Mouse (Mus musculus): ENCODE measurements around the gene Sult2b1. TPM values are rescaled to one million over a fixed set of nuclear protein-coding genes. Genes with fewer than 3 reads are reported as not detected.

Gene Sult2b1
- polyA plus RNA-seq, 1 experiment, result 8.8 TPM

DNA sequence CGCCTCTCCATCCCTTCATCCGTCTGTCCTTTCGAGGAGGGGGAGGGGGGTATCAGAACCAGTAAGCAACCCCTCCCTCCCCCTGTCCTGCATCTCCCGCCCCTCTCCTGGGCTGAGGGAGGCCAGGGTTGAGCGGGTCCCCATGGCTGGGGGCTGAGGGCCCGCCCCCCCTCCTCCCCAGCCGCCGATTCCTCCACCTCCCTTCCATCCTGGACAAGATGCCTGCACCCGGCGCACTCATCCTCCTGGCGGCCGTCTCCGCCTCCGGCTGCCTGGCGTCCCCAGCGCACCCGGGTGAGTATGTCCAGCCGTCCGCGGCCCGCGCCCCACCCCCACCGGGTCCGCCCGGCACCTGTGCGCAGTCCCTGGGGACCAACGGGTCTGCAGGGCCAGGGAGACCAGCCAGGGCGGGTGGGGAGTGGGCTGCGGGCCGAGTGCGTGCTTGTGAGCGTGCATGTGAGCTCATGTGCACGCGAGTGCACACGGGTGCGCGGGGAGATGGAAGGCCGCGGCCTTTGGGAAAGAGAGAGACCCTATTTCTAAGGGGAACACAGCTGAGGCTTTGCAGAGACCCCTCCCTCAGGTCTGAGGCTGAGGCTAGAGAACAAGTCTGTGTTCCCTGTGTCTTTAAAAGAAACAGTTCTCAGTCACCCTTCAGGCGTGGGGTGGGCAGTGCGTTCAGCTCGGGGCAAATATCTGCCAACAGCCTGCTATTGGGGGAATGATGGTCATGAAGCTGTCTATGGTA is 1.1 kb upstream of the Sult2b1 start:
- H3K27me3 ChIP-seq (ENCODE audit: control insufficient read depth, insufficient read depth, low read length), result no peaks in the 10 kb centered on the region
- H3K36me3 ChIP-seq (ENCODE audit: control insufficient read depth, insufficient read depth, low read length), result no peaks in the 10 kb centered on the region
- H3K4me1 ChIP-seq (ENCODE audit: control insufficient read depth, insufficient read depth, low read length), result peaks cover 32% of the 10 kb centered on the region
- no peak for TF ChIP-seq POLR2A (IDR thresholded peaks at IDR 0.05; ENCODE audit: control insufficient read depth, low read depth, low read length)
- H3K4me3 ChIP-seq (ENCODE audit: control insufficient read depth, low read depth, low read length), result peak overlapping the region; percentile 74
- H3K27ac ChIP-seq (ENCODE audit: control insufficient read depth, insufficient read depth, low read depth, low read length), result no peak overlapping the region

DNA sequence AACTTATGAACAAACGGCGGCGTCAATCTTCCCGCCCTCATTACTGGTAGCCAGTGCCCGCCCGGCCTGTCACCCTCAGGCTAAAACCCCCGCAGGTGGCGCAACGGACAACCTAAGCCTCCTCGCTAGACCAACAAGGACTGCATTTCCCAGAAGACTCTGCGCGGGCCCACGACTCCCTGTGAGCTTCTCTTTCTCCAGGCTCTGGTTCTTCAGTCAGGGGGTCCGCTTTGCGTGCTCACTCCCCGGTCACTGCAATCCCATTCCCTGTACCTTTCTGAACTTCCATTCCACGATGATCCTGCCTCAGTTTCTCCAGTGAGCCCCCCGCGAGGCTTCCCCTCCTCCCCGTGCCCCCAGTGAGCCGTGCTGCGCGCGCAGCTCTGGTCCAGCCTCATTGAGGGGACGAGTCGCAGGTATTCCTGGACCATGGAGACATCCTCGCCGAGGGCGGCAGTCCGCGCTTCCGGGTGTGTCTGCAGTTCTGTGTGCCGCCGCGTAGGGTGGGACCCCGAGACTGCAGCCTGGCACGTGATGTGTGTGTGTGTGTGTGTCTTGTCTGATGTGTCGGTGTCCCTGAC is 868 bp downstream of the Sult2b1 start, which contains the start of gene Lmtk3:
Gene Lmtk3 (plus strand): TSS at position 228 of the 581 bp plus-strand sequence.
- no peaks in the 10 kb centered on the region for H3K27me3 ChIP-seq (ENCODE audit: control insufficient read depth, insufficient read depth, low read length)
- peaks cover 38% of the 10 kb centered on the region for H3K4me1 ChIP-seq (ENCODE audit: control insufficient read depth, insufficient read depth, low read length)
- peak within 1 kb of the TSS; percentile 83 for H3K4me3 ChIP-seq (ENCODE audit: control insufficient read depth, low read depth, low read length)
- H3K36me3 ChIP-seq (ENCODE audit: control insufficient read depth, insufficient read depth, low read length), result no peaks in the 10 kb centered on the region
- TF ChIP-seq POLR2A (IDR thresholded peaks at IDR 0.05; ENCODE audit: control insufficient read depth, low read depth, low read length) (no peak; the same call in 1 of the 2 replicates), CTCF (IDR thresholded peaks at IDR 0.05; ENCODE audit: control insufficient read depth, insufficient read depth, insufficient replicate concordance, low read depth, low read length) (no peak)
- H3K27ac ChIP-seq (ENCODE audit: control insufficient read depth, insufficient read depth, low read depth, low read length), result peak within 1 kb of the TSS; percentile 10; the same call in 1 of the 2 replicates

DNA sequence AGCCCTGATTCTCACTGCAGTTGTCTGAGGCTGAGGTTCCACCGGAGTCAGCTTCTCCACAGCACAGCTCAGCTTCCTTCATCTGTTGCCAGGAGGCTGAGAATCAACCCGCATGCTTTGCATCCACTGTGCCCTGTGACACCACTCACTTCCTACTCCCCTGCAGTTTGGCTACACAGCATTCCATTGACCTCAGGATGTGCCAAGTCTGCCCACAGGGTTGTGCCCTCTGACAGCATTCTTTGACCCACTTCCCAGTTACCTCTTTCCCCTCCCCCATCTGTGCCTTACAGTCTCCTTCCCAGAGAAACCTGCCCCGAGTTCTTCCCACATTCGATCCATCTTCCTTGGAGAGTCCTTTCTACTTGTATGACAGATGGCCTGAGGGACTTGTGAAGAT is 2.2 kb downstream of the Sult2b1 start:
- no peak for TF ChIP-seq POLR2A (IDR thresholded peaks at IDR 0.05; ENCODE audit: control insufficient read depth, low read depth, low read length)
- TF ChIP-seq CTCF (IDR thresholded peaks at IDR 0.05; ENCODE audit: control insufficient read depth, insufficient read depth, insufficient replicate concordance, low read depth, low read length), result no peak
- Histone ChIP-seq H3K4me3 (ENCODE audit: control insufficient read depth, low read depth, low read length) (no peak overlapping the region), H3K27ac (ENCODE audit: control insufficient read depth, insufficient read depth, low read depth, low read length) (no peak overlapping the region), H3K36me3 (ENCODE audit: control insufficient read depth, insufficient read depth, low read length) (no peaks in the 10 kb centered on the region), H3K4me1 (ENCODE audit: control insufficient read depth, insufficient read depth, low read length) (peaks cover 32% of the 10 kb centered on the region), H3K27me3 (ENCODE audit: control insufficient read depth, insufficient read depth, low read length) (no peaks in the 10 kb centered on the region)

DNA sequence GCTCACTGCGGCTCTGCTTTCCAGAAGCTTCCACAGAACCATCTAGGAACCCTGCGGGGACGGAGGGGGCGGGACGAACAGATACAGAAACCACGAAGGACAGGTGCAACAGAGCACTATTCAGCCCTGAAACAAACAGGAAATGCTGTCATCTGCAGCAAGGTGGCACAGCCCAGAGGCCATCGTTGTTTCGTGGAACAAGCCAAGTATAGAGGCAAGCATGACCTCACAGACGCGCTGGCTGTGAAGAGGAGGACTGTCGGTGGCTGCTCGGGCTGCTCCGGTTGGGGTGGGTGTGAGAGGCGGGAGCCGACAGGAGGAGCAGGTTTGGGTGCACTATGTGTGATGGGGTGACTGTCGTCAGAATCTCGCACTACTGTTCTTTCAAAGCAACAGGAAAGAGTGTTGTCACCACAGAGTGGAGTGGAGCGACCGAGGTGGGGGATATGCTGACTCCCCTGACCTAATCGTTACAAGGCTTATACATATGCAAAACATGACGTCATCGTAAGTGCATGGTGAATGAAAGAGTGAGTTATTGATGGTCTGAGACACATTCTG is 5.3 kb downstream of the Sult2b1 start:
- no peak for TF ChIP-seq CTCF (IDR thresholded peaks at IDR 0.05; ENCODE audit: control insufficient read depth, insufficient read depth, insufficient replicate concordance, low read depth, low read length)
- no peak for TF ChIP-seq POLR2A (IDR thresholded peaks at IDR 0.05; ENCODE audit: control insufficient read depth, low read depth, low read length)
- H3K36me3 ChIP-seq (ENCODE audit: control insufficient read depth, insufficient read depth, low read length), result no peaks in the 10 kb centered on the region
- peak overlapping the region; percentile 70 for H3K4me3 ChIP-seq (ENCODE audit: control insufficient read depth, low read depth, low read length)
- H3K27me3 ChIP-seq (ENCODE audit: control insufficient read depth, insufficient read depth, low read length), result no peaks in the 10 kb centered on the region
- H3K27ac ChIP-seq (ENCODE audit: control insufficient read depth, insufficient read depth, low read depth, low read length), result no peak overlapping the region
- peaks cover 13% of the 10 kb centered on the region for H3K4me1 ChIP-seq (ENCODE audit: control insufficient read depth, insufficient read depth, low read length)

DNA sequence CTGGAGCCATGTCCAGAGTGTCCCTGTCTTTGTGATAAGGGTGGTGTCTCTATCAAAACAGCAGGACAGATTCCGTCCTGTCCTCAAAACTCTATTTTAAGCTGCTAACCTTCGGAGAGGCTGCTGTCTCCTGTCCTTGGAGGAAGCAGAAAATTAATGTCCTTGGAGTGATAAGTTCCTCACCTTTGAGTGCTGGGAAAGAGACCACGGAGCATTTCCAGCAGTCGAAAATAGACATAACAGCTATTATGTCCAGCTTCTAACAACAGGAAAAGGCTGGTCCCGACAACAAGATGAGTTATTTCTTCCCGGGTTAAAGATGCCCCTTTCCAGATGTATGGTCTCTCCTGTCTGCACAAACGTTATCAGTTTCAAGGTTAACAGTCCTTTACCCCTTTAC is 9.2 kb downstream of the Sult2b1 start:
- TF ChIP-seq POLR2A (IDR thresholded peaks at IDR 0.05; ENCODE audit: control insufficient read depth, low read depth, low read length), result no peak
- no peak for TF ChIP-seq CTCF (IDR thresholded peaks at IDR 0.05; ENCODE audit: control insufficient read depth, insufficient read depth, insufficient replicate concordance, low read depth, low read length)
- no peaks in the 10 kb centered on the region for H3K36me3 ChIP-seq (ENCODE audit: control insufficient read depth, insufficient read depth, low read length)
- H3K27me3 ChIP-seq (ENCODE audit: control insufficient read depth, insufficient read depth, low read length), result no peaks in the 10 kb centered on the region
- H3K27ac ChIP-seq (ENCODE audit: control insufficient read depth, insufficient read depth, low read depth, low read length), result no peak overlapping the region
- H3K4me1 ChIP-seq (ENCODE audit: control insufficient read depth, insufficient read depth, low read length), result peaks cover 6% of the 10 kb centered on the region
- no peak overlapping the region for H3K4me3 ChIP-seq (ENCODE audit: control insufficient read depth, low read depth, low read length)

DNA sequence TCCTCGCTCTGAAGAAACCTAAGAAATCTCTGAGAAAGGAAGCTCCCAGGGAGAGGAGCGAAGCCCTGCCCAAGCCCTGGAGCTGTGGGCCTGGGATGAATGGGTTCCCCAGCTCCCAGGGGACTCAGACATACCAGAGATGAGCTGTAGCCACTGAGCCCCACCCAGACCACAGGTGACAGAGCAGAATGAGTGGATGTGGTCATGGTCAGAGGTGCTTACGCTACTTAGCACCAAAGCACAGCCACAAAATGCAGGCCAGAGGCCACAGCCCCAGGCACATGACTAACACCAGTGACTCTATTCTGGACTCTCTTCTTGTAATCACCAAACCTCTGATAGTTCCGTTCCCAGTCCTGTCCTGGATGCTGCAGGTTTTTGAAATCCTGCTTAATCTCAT is 13.4 kb downstream of the Sult2b1 start:
- TF ChIP-seq POLR2A (IDR thresholded peaks at IDR 0.05; ENCODE audit: control insufficient read depth, low read depth, low read length) (no peak), CTCF (IDR thresholded peaks at IDR 0.05; ENCODE audit: control insufficient read depth, insufficient read depth, insufficient replicate concordance, low read depth, low read length) (no peak)
- H3K4me1 ChIP-seq (ENCODE audit: control insufficient read depth, insufficient read depth, low read length), result no peaks in the 10 kb centered on the region
- H3K27ac ChIP-seq (ENCODE audit: control insufficient read depth, insufficient read depth, low read depth, low read length), result no peak overlapping the region
- no peaks in the 10 kb centered on the region for H3K27me3 ChIP-seq (ENCODE audit: control insufficient read depth, insufficient read depth, low read length)
- no peak overlapping the region for H3K4me3 ChIP-seq (ENCODE audit: control insufficient read depth, low read depth, low read length)
- H3K36me3 ChIP-seq (ENCODE audit: control insufficient read depth, insufficient read depth, low read length), result no peaks in the 10 kb centered on the region

DNA sequence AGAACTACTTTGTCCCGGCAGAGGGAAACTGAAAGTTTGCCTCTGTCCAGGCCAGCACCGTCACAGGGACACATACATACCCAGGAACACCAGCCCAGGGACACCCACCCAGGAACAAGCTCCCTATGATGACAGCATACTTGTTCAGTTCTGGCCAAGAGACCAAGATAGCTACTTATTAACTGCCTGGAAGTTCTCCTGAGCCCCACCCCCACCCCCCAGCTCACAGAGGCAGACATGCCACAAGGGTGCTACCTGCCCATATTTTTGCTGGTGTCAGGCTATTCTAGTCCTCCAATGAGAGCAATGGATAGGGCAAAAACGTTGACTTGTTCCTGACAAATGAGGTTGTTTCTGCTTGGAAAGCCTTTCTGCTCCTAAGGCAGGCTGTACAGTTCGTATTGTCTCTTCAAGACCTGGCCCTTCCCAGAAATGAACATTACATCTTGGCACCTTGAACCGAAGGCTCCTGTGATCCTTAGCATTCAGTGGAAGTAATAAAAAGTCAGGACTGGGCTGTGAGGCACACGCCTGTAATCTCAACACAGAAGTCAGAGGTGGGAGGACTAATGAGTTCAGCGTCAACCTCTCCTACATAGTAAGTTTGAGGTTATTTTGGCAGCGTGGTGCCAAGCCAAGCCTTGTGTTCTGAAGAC is 13.9 kb downstream of the Sult2b1 start:
- no peaks in the 10 kb centered on the region for H3K27me3 ChIP-seq (ENCODE audit: control insufficient read depth, insufficient read depth, low read length)
- H3K36me3 ChIP-seq (ENCODE audit: control insufficient read depth, insufficient read depth, low read length), result no peaks in the 10 kb centered on the region
- TF ChIP-seq CTCF (IDR thresholded peaks at IDR 0.05; ENCODE audit: control insufficient read depth, insufficient read depth, insufficient replicate concordance, low read depth, low read length) (no peak), POLR2A (IDR thresholded peaks at IDR 0.05; ENCODE audit: control insufficient read depth, low read depth, low read length) (no peak)
- H3K27ac ChIP-seq (ENCODE audit: control insufficient read depth, insufficient read depth, low read depth, low read length), result no peak overlapping the region
- no peaks in the 10 kb centered on the region; the same call in 1 of the 2 replicates for H3K4me1 ChIP-seq (ENCODE audit: control insufficient read depth, insufficient read depth, low read length)
- H3K4me3 ChIP-seq (ENCODE audit: control insufficient read depth, low read depth, low read length), result no peak overlapping the region
